Mouse (Mus musculus): ENCODE results near the gene Rhbdd2.

The Rhbdd2 gene

GRCm38 (mm10) chr5:135682942-135683570, 50.6 kb downstream of the Rhbdd2 start:
- no peak for DNase-seq

- DNase-seq, result no peak
Observed at GRCm38 (mm10) chr5:135690401-135690800, 58.0 kb downstream of the Rhbdd2 start.

- DNase-seq, result no peak
Observed at GRCm38 (mm10) chr5:135691266-135691665, 58.8 kb downstream of the Rhbdd2 start.

- no peak for DNase-seq
Observed at GRCm38 (mm10) chr5:135693281-135693853, 60.9 kb downstream of the Rhbdd2 start.

GRCm38 (mm10) chr5:135695277-135695721, 62.9 kb downstream of the Rhbdd2 start:
- no peak for DNase-seq

Data from spleen, adult 18-20 months (tissue).